Mouse (Mus musculus): Measurements from ENCODE around the gene Cltb. TPM values are rescaled to one million over a fixed set of nuclear protein-coding genes. Genes with fewer than 3 reads are reported as not detected.
"Not testable (repeated sequence)": the region's sequence is repeated elsewhere in the genome, so short reads cannot be mapped to it uniquely, and the experiment has no call there.

The Cltb gene
- total RNA-seq (2017), result 30.5 and 40.7 TPM in 2 replicates

DNA sequence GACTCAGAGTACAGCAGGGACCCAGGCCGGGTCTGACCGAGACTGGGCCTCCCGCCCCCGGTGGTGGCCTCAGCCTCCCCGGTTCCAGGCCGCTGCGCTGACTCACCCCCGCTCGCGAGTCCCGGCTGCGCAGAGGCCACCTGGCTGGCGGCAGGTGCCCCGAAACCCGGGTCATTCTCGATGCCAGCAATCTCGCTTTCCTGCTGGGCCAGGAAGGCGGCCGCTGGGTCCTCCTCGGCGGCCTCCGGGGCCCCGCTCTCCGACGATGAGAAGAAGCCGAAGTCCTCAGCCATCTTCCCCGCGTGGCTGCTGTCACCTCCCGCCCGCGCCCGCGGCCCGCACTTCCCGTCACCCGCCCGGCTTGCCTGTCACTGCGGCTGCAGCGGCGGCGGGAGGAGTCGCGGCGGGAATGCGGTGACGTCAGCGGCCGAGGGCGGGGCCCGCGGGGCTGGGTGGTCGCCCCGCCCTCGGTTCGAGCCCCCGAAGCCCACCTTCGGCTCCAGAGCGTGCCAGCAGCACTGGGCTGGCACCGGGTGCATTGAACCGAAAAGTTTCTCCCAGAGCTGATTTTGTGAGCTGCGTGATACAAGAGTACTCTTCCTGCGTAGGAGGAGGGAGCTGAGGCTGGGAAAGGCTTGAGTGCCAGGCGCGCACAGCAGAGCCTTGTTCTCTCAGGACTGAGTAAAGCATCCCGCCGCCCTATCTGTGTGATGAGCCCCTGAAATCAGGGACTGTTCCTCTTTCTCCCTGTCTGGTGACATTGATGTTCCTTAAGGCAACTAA lies at the start of gene Cltb:
TSS of gene Cltb (minus strand) at position 373 of the 783 bp plus-strand sequence.
- peak; percentile 46 to 68 for ATAC-seq (replicated peaks in 1 of 2; ENCODE audit: insufficient read depth in 1 of 2, low FRiP score in 2 of 2, low TSS enrichment in 1 of 2, low read depth in 1 of 2, poor library complexity in 2 of 2, severe bottlenecking in 2 of 2)

DNA sequence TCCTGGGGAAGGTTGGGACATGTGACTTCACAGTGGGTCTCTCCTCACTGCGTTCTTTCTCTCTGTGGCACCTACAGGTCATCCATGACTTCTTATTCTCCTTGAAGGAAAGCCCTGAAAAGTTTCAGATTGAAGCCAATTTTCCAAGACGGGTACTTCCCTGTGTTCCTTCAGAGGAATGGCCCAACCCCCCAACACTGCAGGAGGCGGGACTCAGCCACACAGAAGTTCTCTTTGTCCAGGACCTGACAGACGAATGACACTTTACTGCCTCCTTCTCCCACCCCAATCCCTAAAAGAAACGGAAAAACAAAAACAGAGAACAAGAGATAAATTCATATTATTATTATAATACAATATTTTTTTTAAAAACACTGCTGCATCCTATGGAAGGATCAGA lies 49.7 kb upstream of the Cltb start:
- no peak for ATAC-seq (replicated peaks in 1 of 2; ENCODE audit: insufficient read depth in 1 of 2, low FRiP score in 2 of 2, low TSS enrichment in 1 of 2, low read depth in 1 of 2, poor library complexity in 2 of 2, severe bottlenecking in 2 of 2)

GRCm38 (mm10) chr13:54650461-54650860 lies 39.3 kb upstream of the Cltb start:
- ATAC-seq (replicated peaks in 1 of 2; ENCODE audit: insufficient read depth in 1 of 2, low FRiP score in 2 of 2, low TSS enrichment in 1 of 2, low read depth in 1 of 2, poor library complexity in 2 of 2, severe bottlenecking in 2 of 2), result no peak

DNA sequence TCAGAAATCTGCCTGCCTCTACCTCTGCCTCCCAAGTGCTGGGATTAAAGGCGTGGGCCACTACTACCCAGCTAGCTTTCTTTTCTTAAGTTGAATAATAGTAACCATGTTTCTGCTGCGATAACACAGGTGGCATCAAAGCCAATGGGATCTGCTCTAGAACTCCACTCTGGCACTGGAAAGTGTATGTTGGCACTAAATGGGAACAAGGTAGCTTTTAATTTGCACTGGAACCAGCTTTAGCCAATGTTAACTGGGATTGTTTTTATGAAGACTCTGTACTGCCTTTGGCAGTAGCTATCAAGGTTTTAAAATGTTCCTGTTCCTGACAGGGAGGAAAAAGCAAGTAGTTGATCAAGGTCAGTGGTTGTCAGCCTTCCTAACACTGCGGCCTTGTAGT lies 23.9 kb upstream of the Cltb start:
- no peak for ATAC-seq (replicated peaks in 1 of 2; ENCODE audit: insufficient read depth in 1 of 2, low FRiP score in 2 of 2, low TSS enrichment in 1 of 2, low read depth in 1 of 2, poor library complexity in 2 of 2, severe bottlenecking in 2 of 2)

- no peak for ATAC-seq (replicated peaks in 1 of 2; ENCODE audit: insufficient read depth in 1 of 2, low FRiP score in 2 of 2, low TSS enrichment in 1 of 2, low read depth in 1 of 2, poor library complexity in 2 of 2, severe bottlenecking in 2 of 2)
These were observed 21.7 kb upstream of the Cltb start for GRCm38 (mm10) chr13:54632731-54633277.

GRCm38 (mm10) chr13:54629128-54629527 lies 18.0 kb upstream of the Cltb start:
- ATAC-seq (replicated peaks in 1 of 2; ENCODE audit: insufficient read depth in 1 of 2, low FRiP score in 2 of 2, low TSS enrichment in 1 of 2, low read depth in 1 of 2, poor library complexity in 2 of 2, severe bottlenecking in 2 of 2), result no peak

- peak; percentile 8 to 10; a peak in 1 of 4 replicates for ATAC-seq (replicated peaks in 1 of 2; ENCODE audit: insufficient read depth in 1 of 2, low FRiP score in 2 of 2, low TSS enrichment in 1 of 2, low read depth in 1 of 2, poor library complexity in 2 of 2, severe bottlenecking in 2 of 2)
These were observed 10.9 kb upstream of the Cltb start for GRCm38 (mm10) chr13:54621960-54622521.

GRCm38 (mm10) chr13:54621155-54621932 lies 10.2 kb upstream of the Cltb start, which contains the start of gene Faf2:
TSS of gene Faf2 (plus strand) at chr13:54621784.
- peak; percentile 97 to 98 for ATAC-seq (replicated peaks in 1 of 2; ENCODE audit: insufficient read depth in 1 of 2, low FRiP score in 2 of 2, low TSS enrichment in 1 of 2, low read depth in 1 of 2, poor library complexity in 2 of 2, severe bottlenecking in 2 of 2)

DNA sequence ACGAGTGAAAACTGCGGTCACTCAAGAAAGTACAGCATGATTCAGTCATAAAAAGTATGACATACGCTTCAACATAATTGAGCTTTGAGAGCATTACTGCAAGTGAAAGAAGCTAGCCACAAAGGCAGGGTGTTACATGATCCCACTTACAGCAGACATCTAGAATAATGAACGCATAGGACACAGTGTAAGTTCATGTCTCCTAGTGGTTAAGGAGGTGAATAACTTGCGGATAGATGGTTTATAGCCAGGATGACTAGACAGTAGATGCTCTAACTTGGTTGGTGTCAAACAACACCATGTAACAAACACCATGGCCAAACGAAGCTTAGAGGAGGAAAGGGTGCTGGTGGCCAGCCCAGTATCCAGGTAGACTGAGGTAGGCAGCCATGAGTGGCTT lies 5.9 kb upstream of the Cltb start:
- ATAC-seq (replicated peaks in 1 of 2; ENCODE audit: insufficient read depth in 1 of 2, low FRiP score in 2 of 2, low TSS enrichment in 1 of 2, low read depth in 1 of 2, poor library complexity in 2 of 2, severe bottlenecking in 2 of 2), result no peak

GRCm38 (mm10) chr13:54616307-54616706 lies 5.2 kb upstream of the Cltb start:
- ATAC-seq (replicated peaks in 1 of 2; ENCODE audit: insufficient read depth in 1 of 2, low FRiP score in 2 of 2, low TSS enrichment in 1 of 2, low read depth in 1 of 2, poor library complexity in 2 of 2, severe bottlenecking in 2 of 2), result no peak

GRCm38 (mm10) chr13:54613141-54613540 lies 2.0 kb upstream of the Cltb start:
- ATAC-seq (replicated peaks in 1 of 2; ENCODE audit: insufficient read depth in 1 of 2, low FRiP score in 2 of 2, low TSS enrichment in 1 of 2, low read depth in 1 of 2, poor library complexity in 2 of 2, severe bottlenecking in 2 of 2), result not testable (repeated sequence)

GRCm38 (mm10) chr13:54610613-54610971 lies 552 bp downstream of the Cltb start:
- ATAC-seq (replicated peaks in 1 of 2; ENCODE audit: insufficient read depth in 1 of 2, low FRiP score in 2 of 2, low TSS enrichment in 1 of 2, low read depth in 1 of 2, poor library complexity in 2 of 2, severe bottlenecking in 2 of 2), result 0 out of 4 replicates have a peak, but pooled peaks of 1 of the 2 experiments have one; percentile 13

DNA sequence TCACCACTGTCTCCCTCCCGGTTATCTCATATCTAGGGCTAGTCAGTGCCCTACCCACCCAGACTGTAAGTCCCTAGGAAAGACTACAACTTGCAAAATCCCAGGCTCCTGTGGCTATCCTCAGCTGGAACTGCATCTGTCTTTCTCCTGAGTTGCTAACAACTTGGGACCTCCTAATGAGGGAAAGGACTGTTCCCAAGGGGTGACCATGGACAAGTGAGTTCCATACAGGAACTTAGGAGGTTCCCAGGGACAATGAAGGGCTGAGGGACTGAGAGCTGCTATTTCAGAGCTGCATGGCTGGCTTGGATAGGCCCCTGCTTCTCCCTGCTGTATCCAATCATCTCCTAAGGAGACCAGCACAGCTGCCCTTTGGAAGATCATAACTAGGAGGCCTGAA lies 1.8 kb downstream of the Cltb start:
- no peak for ATAC-seq (replicated peaks in 1 of 2; ENCODE audit: insufficient read depth in 1 of 2, low FRiP score in 2 of 2, low TSS enrichment in 1 of 2, low read depth in 1 of 2, poor library complexity in 2 of 2, severe bottlenecking in 2 of 2)

GRCm38 (mm10) chr13:54608666-54609065 lies 2.5 kb downstream of the Cltb start:
- ATAC-seq (replicated peaks in 1 of 2; ENCODE audit: insufficient read depth in 1 of 2, low FRiP score in 2 of 2, low TSS enrichment in 1 of 2, low read depth in 1 of 2, poor library complexity in 2 of 2, severe bottlenecking in 2 of 2), result no peak

DNA sequence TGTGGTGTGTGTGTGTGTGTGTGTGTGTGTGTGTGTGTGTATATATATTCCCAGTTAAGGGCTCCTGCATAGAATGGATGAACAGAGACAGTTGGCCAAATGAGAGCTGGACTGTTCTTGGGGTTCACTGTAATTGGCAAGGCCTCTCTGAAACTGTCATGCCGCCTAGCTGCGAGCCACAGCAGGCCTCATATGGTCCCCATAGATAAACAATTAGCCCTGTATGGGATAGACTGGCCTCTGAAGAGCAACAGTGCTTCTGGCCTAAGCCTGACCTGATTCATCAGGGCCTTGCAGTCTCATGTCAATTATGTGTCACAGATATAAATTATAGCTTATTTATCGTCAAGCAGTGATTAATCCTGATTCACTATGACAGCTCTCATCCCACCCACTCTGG lies 3.1 kb downstream of the Cltb start:
- no peak for ATAC-seq (replicated peaks in 1 of 2; ENCODE audit: insufficient read depth in 1 of 2, low FRiP score in 2 of 2, low TSS enrichment in 1 of 2, low read depth in 1 of 2, poor library complexity in 2 of 2, severe bottlenecking in 2 of 2)

- no peak for ATAC-seq (replicated peaks in 1 of 2; ENCODE audit: insufficient read depth in 1 of 2, low FRiP score in 2 of 2, low TSS enrichment in 1 of 2, low read depth in 1 of 2, poor library complexity in 2 of 2, severe bottlenecking in 2 of 2)
These were observed 3.9 kb downstream of the Cltb start for GRCm38 (mm10) chr13:54607204-54607603.

DNA sequence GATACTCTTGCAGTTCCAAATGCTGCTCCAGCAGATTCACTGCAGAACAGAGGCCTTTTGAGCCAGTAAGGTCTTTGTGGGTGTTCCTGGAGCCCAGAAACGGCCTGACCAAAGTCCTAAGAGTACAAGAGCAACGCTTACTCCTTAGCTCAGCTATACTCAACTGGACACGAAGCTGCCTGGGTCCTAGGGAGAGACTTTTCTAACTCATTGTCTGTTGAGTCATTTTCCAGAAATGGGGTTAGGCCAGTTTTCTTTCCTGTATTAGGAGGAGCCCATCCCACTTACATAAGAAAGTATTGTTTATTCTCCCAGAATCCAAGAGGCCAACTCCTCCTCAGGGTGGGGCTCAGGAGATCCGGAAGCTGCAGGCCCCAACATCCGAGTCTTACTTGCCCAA lies 5.7 kb downstream of the Cltb start:
- no peak for ATAC-seq (replicated peaks in 1 of 2; ENCODE audit: insufficient read depth in 1 of 2, low FRiP score in 2 of 2, low TSS enrichment in 1 of 2, low read depth in 1 of 2, poor library complexity in 2 of 2, severe bottlenecking in 2 of 2)

DNA sequence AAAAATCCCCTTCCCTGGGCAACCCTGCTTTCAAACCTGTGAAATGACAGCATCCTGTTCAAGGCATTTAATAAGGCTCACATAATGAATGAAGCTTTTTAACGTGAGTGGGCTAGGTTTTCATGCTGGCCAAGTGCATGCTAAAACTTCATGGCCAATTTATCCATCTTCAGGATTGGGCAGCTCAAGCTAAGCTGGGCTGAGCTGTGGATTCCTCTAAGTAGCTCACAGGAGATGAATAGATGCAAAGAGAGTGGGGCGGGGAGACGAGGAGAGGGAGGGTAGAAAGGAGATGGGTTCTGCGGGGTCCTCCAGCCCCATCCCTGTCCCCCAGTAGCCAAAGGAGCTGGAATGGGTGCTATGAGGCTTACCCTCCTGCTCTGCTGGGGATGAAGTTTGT lies 6.9 kb downstream of the Cltb start:
- ATAC-seq (replicated peaks in 1 of 2; ENCODE audit: insufficient read depth in 1 of 2, low FRiP score in 2 of 2, low TSS enrichment in 1 of 2, low read depth in 1 of 2, poor library complexity in 2 of 2, severe bottlenecking in 2 of 2), result no peak
